Mouse (Mus musculus): Measurements from ENCODE around the gene Snap91.

DNA sequence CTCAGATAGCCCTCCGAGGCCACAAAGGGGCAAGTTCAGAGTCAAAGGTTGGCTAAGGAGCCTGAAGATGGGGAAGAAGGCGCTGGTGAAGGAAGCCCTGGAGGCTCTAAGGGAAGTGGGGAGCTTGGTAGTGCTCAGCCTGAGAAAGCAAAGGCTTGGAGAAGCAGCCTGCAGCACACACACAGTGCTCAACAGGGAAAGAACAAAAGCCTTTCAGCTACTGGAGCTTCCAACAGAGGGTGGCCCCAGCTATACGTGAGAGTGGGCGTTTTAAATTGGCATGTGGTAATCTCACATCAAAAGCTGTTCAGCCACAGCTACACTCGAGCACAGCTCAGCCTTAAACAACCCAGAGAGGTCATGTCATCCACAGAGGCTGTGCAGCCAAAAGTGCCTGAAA lies 67.1 kb downstream of the Snap91 start:
- TF ChIP-seq CTCF (IDR thresholded peaks at IDR 0.05; ENCODE audit: low read depth, low read length) (no peak), POLR2A (IDR thresholded peaks at IDR 0.05; ENCODE audit: extremely low read depth, insufficient read depth, low read length) (no peak)
